Mouse (Mus musculus) hindbrain, embryonic 11.5 days (tissue): Measurements from ENCODE around the gene Fbxo9. TPM values are rescaled to one million over a fixed set of nuclear protein-coding genes. Genes with fewer than 3 reads are reported as not detected.

Experiments
- ATAC-seq: fragments of 200-750 bp; cut with Nextera tagmentation; 2 replicates; pipeline ENCODE4 v1.8.0; 2017; ENCODE audit warnings: mild to moderate bottlenecking, moderate TSS enrichment, moderate library complexity; ENCODE audit not compliant: low FRiP score
- DNase-seq: peaks from one replicate; pipeline ENCODE4 v3.0.0-alpha.2; 2015; ENCODE audit warnings: low spot score
- H3K27ac ChIP-seq: fragments of 300-500 bp; sonication (generic); 2 replicates; pipeline ENCODE4 v1.5.1; 2014; ENCODE audit warnings: mild to moderate bottlenecking, low read depth, low read length
- H3K27me3 ChIP-seq: fragments of 300-500 bp; sonication (generic); 2 replicates; pipeline ENCODE4 v1.6.1; 2014; ENCODE audit warnings: mild to moderate bottlenecking, low read length, moderate library complexity, mixed read lengths; ENCODE audit not compliant: control insufficient read depth, insufficient read depth
- H3K36me3 ChIP-seq: fragments of 300-500 bp; sonication (generic); 2 replicates; pipeline ENCODE4 v1.6.1; 2014; ENCODE audit warnings: mild to moderate bottlenecking, low read length, moderate library complexity, mixed read lengths; ENCODE audit not compliant: control insufficient read depth, insufficient read depth
- H3K4me1 ChIP-seq: fragments of 300-500 bp; sonication (generic); replicated peaks from 2 replicates; pipeline ENCODE4 v1.6.1; 2014; ENCODE audit warnings: low read length, mixed read lengths; ENCODE audit not compliant: control insufficient read depth, insufficient read depth
- H3K4me2 ChIP-seq: fragments of 300-500 bp; sonication (generic); replicated peaks from 2 replicates; pipeline ENCODE4 v1.6.1; 2014; ENCODE audit warnings: mild to moderate bottlenecking, low read depth, low read length
- H3K4me3 ChIP-seq: fragments of 300-500 bp; sonication (generic); 2 replicates; pipeline ENCODE4 v1.5.1; 2014; ENCODE audit warnings: low read depth, low read length
- H3K9ac ChIP-seq: fragments of 300-500 bp; sonication (generic); 2 replicates; pipeline ENCODE4 v1.6.1; 2014; ENCODE audit warnings: low read depth, low read length
- H3K9me3 ChIP-seq: fragments of 300-500 bp; sonication (generic); 2 replicates; pipeline ENCODE4 v1.6.1; 2016; ENCODE audit warnings: low read length; ENCODE audit not compliant: control insufficient read depth
- WGBS: fragments of 180-500 bp; shearing (Covaris S2); extraction: QIAGEN DNeasy Blood & Tissue Kit; methylation state at CpG from one replicate; pipeline ENCODE4 v1.1.7; 2014; 5-methylcytosine and 5-hydroxymethylcytosine counted together
- polyA plus RNA-seq: library from polyadenylated mRNA; unstranded; fragments of >200 nt; fragmentation: Nextera tagmentation; extraction: Ambion mirVana; gene quantifications from 2 replicates; pipeline ENCODE4 v1.2.1, GENCODE M21; 2014

The Fbxo9 gene
- polyA plus RNA-seq, 1 experiment from 2014 or later, result 35.5 TPM

GRCm38 (mm10) chr9:78088971-78089370 is 19.9 kb downstream of the Fbxo9 start:
- Histone ChIP-seq H3K9me3 (no peaks in the 10 kb centered on the region), H3K27ac (no peak overlapping the region), H3K9ac (no peak overlapping the region), H3K4me3 (no peak overlapping the region), H3K4me2 (no peak overlapping the region), H3K27me3 (no peaks in the 10 kb centered on the region), H3K4me1 (no peaks in the 10 kb centered on the region), H3K36me3 (no peaks in the 10 kb centered on the region)
- DNase-seq (no peak), ATAC-seq (no peak)
- 82% methylated on average over 7 of the region's 7 CpGs for WGBS

- no peaks in the 10 kb centered on the region for H3K4me1 ChIP-seq
- H3K27ac ChIP-seq, result no peak overlapping the region
- H3K27me3 ChIP-seq, result no peaks in the 10 kb centered on the region
- H3K36me3 ChIP-seq, result no peaks in the 10 kb centered on the region
- no peak for DNase-seq
- no peaks in the 10 kb centered on the region for H3K9me3 ChIP-seq
- 75% methylated on average over 4 of the region's 4 CpGs for WGBS
- no peak overlapping the region for H3K4me3 ChIP-seq
- no peak for ATAC-seq
- H3K4me2 ChIP-seq, result no peak overlapping the region
- no peak overlapping the region for H3K9ac ChIP-seq
Measured at GRCm38 (mm10) chr9:78088521-78088920, 20.3 kb downstream of the Fbxo9 start.

- no peaks in the 10 kb centered on the region for H3K4me1 ChIP-seq
- no peak overlapping the region for H3K27ac ChIP-seq
- H3K9me3 ChIP-seq, result no peaks in the 10 kb centered on the region
- WGBS, result 89% methylated on average over 9 of the region's 9 CpGs
- no peak overlapping the region for H3K4me2 ChIP-seq
- H3K27me3 ChIP-seq, result no peaks in the 10 kb centered on the region
- H3K4me3 ChIP-seq, result no peak overlapping the region
- H3K9ac ChIP-seq, result no peak overlapping the region
- no peaks in the 10 kb centered on the region for H3K36me3 ChIP-seq
- DNase-seq (no peak), ATAC-seq (no peak)
Measured at GRCm38 (mm10) chr9:78087751-78088150, 21.1 kb downstream of the Fbxo9 start.

- DNase-seq (no peak), ATAC-seq (no peak)
- Histone ChIP-seq H3K36me3 (no peaks in the 10 kb centered on the region), H3K4me2 (no peak overlapping the region), H3K27ac (no peak overlapping the region), H3K4me3 (no peak overlapping the region), H3K4me1 (no peaks in the 10 kb centered on the region), H3K9ac (no peak overlapping the region), H3K9me3 (no peaks in the 10 kb centered on the region), H3K27me3 (no peaks in the 10 kb centered on the region)
- 91% methylated on average over 14 of the region's 14 CpGs for WGBS
Measured at GRCm38 (mm10) chr9:78085722-78086287, 23.1 kb downstream of the Fbxo9 start.

- Histone ChIP-seq H3K4me2 (no peak overlapping the region), H3K27me3 (no peaks in the 10 kb centered on the region), H3K27ac (no peak overlapping the region), H3K4me3 (no peak overlapping the region), H3K9me3 (no peaks in the 10 kb centered on the region), H3K4me1 (no peaks in the 10 kb centered on the region), H3K36me3 (no peaks in the 10 kb centered on the region), H3K9ac (no peak overlapping the region)
- WGBS, result 89% methylated on average over 4 of the region's 4 CpGs
- ATAC-seq, result no peak
- DNase-seq, result no peak
Measured at GRCm38 (mm10) chr9:78084341-78084740, 24.5 kb downstream of the Fbxo9 start.

GRCm38 (mm10) chr9:78081835-78082234 is 27.0 kb downstream of the Fbxo9 start:
- H3K27ac ChIP-seq, result no peak overlapping the region
- H3K9me3 ChIP-seq, result no peaks in the 10 kb centered on the region
- H3K4me1 ChIP-seq, result no peaks in the 10 kb centered on the region
- no peaks in the 10 kb centered on the region for H3K27me3 ChIP-seq
- no peaks in the 10 kb centered on the region for H3K36me3 ChIP-seq
- H3K9ac ChIP-seq, result no peak overlapping the region
- ATAC-seq, result no peak
- no peak overlapping the region for H3K4me3 ChIP-seq
- DNase-seq, result peak; percentile 14
- WGBS, result 75% methylated on average over 7 of the region's 7 CpGs
- no peak overlapping the region for H3K4me2 ChIP-seq

GRCm38 (mm10) chr9:78078240-78078639 is 30.6 kb downstream of the Fbxo9 start:
- no peak overlapping the region for H3K4me2 ChIP-seq
- WGBS, result 49% methylated on average over 2 of the region's 2 CpGs
- H3K9ac ChIP-seq, result no peak overlapping the region
- H3K27me3 ChIP-seq, result no peaks in the 10 kb centered on the region
- no peak for ATAC-seq
- no peak overlapping the region for H3K27ac ChIP-seq
- H3K36me3 ChIP-seq, result no peaks in the 10 kb centered on the region
- H3K4me1 ChIP-seq, result no peaks in the 10 kb centered on the region
- H3K9me3 ChIP-seq, result no peaks in the 10 kb centered on the region
- H3K4me3 ChIP-seq, result no peak overlapping the region
- peak; percentile 25 for DNase-seq

- DNase-seq (no peak), ATAC-seq (no peak)
- H3K27me3 ChIP-seq, result no peaks in the 10 kb centered on the region
- no peaks in the 10 kb centered on the region for H3K9me3 ChIP-seq
- no peak overlapping the region for H3K4me3 ChIP-seq
- H3K9ac ChIP-seq, result no peak overlapping the region
- no peak overlapping the region for H3K27ac ChIP-seq
- no peaks in the 10 kb centered on the region for H3K36me3 ChIP-seq
- 85% methylated on average over 3 of the region's 3 CpGs for WGBS
- H3K4me1 ChIP-seq, result no peaks in the 10 kb centered on the region
- no peak overlapping the region for H3K4me2 ChIP-seq
Measured at GRCm38 (mm10) chr9:78075256-78075655, 33.6 kb downstream of the Fbxo9 start.

- H3K27ac ChIP-seq, result no peak overlapping the region
- ATAC-seq, result no peak
- no peak overlapping the region for H3K4me3 ChIP-seq
- WGBS, result 93% methylated on average over 13 of the region's 13 CpGs
- H3K9me3 ChIP-seq, result no peaks in the 10 kb centered on the region
- no peak for DNase-seq
- no peaks in the 10 kb centered on the region for H3K4me1 ChIP-seq
- H3K36me3 ChIP-seq, result no peaks in the 10 kb centered on the region
- no peak overlapping the region for H3K9ac ChIP-seq
- H3K4me2 ChIP-seq, result no peak overlapping the region
- H3K27me3 ChIP-seq, result no peaks in the 10 kb centered on the region
Measured at GRCm38 (mm10) chr9:78073713-78074340, 35.0 kb downstream of the Fbxo9 start.
